Comparison of ENCODE assay signal across 1 mouse cellular context in the genomic region with DNA sequence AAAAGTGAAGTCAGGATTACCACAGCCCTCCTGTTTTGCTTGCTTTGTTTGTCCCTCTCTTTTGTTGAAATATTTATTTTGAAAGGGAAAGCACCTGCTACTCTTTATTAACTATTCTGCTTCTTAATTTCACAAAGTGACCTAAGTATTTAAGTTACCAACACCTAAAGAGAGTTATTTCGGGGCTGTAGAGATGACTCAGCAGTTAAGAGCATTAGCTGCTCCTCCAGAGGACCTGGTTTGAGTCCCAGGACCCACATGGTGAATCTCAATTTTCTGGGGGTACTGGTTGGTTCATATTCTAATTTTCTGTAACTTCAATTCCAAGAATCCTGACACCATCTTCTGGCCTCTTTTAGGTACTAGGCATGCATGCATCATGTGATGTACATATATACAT.
TF ChIP-seq lines count a peak whose summit lies in the region.

No protein-coding gene starts in this region.

TF ChIP-seq in CH12.LX, 34 proteins besides CTCF, POLR2A, EP300 and RAD21 (continued from another document):
- no peak for TF ChIP-seq POLR2AphosphoS2 (IDR thresholded peaks at IDR 0.05; ENCODE audit: low read depth, low read length)
